Mouse (Mus musculus): ENCODE results near the gene Gpr179.
"Not testable (repeated sequence)": the region's sequence is repeated elsewhere in the genome, so short reads cannot be mapped to it uniquely, and the experiment has no call there.

Gene Gpr179

GRCm38 (mm10) chr11:97354646-97355045 is 2.8 kb upstream of the Gpr179 start:
- no peak for DNase-seq

GRCm38 (mm10) chr11:97352935-97353597 is 1.2 kb upstream of the Gpr179 start:
- no peak for DNase-seq

DNA sequence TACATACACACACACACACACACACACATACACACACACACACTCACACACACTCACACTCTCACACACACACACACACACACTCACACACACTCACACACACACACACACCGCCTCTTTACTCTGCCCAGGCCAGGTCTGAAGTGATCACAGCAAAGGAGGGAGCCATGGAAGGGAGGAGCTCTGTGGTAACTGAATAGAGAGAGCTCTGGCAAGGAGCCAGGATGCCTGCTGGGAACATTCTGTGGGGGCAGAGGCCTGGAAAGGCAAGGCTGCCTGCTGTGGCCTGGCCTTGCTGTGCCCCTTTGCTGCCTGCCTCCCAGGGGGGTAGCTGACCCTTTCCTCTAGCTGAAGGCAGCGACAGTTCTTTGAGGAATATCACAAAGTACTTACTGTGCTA is 1.8 kb downstream of the Gpr179 start:
- peak; percentile 78 for DNase-seq

DNA sequence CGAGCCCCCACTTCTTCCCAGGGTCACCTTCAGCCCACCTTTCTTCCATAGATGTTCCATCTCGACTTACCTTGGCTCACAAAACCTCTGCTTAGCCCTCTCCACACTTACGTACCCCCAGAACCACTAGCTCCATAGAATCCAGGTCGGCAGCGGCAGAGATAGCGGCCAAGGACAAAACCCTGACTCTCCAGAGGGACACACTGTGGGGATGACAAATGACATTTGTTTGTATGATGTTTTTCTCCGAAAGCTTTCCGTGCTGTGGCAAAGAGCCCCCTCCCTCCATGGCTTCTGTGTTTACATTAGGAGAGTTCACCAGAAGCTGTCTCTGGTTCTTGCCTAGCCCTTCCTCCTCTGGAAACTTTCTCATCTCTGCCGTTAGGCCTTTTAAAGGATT is 4.6 kb downstream of the Gpr179 start:
- DNase-seq, result no peak

GRCm38 (mm10) chr11:97346383-97346782 is 5.5 kb downstream of the Gpr179 start:
- DNase-seq, result no peak

GRCm38 (mm10) chr11:97345446-97345845 is 6.4 kb downstream of the Gpr179 start:
- DNase-seq, result no peak

GRCm38 (mm10) chr11:97343619-97344018 is 8.3 kb downstream of the Gpr179 start:
- peak; percentile 50 for DNase-seq

- DNase-seq, result no peak
Measured at GRCm38 (mm10) chr11:97343175-97343574, 8.7 kb downstream of the Gpr179 start.

GRCm38 (mm10) chr11:97338977-97339315 is 12.9 kb downstream of the Gpr179 start:
- peak; percentile 79 for DNase-seq

GRCm38 (mm10) chr11:97338302-97338976 is 13.4 kb downstream of the Gpr179 start:
- no peak for DNase-seq

DNA sequence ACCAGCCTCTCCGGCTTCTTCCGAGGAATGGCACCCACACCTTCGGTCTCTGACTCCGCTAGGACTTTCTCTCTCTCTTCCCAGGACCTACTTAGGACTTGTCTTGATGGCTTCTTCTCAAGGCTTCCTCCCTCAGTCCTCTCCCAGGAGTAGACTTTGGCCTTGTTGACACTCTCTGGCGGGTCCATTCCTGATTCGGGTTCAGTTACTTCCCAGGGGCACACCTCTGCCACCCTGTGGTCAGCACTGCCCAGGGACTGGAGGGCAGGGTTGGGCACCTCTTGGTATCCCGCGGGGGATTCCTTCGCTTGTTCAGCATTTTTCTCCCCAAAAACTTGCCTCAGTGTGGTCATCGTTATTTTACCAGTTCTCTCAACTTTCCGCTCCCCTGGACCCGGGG is 14.5 kb downstream of the Gpr179 start:
- DNase-seq, result peak; percentile 34

GRCm38 (mm10) chr11:97336751-97337345 is 15.0 kb downstream of the Gpr179 start:
- DNase-seq, result no peak

DNA sequence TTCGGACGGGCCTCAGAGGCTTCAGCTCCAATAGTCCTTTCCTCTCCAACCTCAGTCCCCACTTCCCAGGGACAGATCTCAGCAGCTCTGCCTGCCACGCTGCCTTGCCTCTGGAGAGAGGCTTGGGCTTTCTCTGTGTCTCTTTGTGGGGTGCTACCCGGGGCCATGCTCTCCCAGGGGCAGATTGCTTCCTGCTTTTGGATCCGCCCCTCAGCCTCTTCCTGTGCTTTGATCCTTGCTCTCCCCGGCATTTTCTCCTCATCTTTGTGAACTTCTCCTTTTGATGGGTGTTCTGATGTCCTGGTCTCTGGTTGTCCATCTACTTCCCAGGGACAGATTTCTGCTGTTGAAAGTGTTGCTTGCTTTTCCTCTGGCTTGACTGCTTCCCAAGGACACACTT is 15.6 kb downstream of the Gpr179 start:
- no peak for DNase-seq

DNA sequence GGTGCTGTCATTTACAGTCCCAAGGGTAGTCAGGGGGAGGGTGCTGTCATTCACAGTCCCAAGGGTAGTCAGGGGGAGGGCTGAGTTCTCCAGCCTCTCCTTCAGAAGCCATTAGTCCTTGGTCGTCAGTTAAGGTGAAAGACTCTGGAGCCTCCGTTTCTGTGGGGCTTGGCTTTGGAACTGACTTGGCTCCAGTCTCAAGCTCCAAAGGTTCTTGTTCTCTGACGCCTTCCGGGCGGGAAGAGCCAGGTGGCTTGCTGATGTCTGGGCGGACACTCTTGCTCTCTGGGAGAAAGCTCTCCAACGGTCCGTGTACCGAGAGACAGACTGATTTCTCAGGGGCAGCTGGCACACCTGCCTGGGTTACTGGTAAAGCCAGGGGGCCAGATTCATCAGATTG is 17.5 kb downstream of the Gpr179 start:
- no peak for DNase-seq

GRCm38 (mm10) chr11:97333896-97334295 is 18.0 kb downstream of the Gpr179 start:
- no peak for DNase-seq

GRCm38 (mm10) chr11:97333044-97333443 is 18.8 kb downstream of the Gpr179 start:
- DNase-seq, result peak; percentile 44

DNA sequence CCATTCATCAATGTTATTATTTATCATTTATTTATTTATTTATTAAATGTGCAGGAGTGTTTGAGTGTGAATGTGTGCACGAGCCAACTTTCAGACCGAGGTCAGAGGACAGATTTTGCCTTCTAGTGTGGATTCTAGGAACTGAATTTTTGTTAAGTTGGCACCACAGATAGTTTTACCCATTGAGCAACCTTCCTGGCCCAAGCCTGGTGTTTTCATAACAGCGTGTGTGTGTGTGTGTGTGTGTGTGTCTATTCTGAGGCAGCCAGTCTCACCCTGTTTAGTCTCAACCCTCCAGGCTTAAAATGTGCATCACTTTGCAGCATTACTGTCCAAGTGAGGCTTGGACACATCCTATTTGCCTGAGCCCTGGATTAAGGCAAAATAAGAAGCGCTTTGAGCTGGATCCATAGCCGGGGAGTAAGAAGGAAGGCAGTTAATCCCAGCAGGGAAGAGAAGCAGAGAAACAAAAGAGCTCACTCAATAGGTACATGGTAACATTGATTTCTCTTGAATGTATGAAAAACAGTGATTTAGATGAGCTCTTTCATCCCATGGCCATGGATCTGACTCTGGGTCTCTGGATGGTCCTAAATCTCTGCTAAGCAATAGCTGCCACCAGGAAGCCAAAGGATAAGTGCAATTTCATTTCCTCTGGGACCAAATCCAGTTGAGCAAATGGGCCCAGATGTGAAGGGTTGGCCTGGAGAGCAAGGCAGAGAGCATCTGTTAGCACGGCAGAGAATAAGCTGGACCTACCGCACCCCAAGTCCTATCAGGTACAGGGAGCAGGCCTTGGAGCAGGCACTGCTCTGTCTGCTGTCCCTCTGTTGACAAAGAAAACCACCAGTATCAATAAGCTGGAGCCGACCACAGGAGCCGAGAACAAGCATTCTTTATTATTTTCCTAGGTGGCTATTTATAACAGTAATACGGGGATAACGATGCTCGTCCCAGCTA is 20.4 kb downstream of the Gpr179 start:
- DNase-seq, result no peak

GRCm38 (mm10) chr11:97330315-97330714 is 21.6 kb downstream of the Gpr179 start:
- no peak for DNase-seq

- peak; percentile 66 for DNase-seq
Measured at GRCm38 (mm10) chr11:97328148-97328547, 23.7 kb downstream of the Gpr179 start.

DNA sequence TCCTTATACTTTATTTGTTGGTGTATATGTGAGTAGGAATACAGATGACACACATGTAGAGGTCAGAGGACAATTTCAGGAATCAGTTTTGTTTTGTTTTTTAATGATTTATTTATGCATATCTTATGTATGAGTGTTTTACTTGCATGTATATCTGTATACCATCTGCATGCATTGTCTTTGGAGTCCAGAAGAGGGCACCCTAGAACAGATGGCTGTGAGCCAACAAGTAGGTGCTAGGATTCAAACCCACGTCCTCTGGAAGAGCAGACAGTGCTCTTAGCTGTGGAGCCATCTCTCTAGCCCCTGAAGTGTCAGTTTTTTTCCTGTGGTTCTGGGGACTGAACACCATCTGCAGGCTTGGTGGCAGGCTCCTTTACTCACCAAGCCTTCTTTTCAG is 26.7 kb downstream of the Gpr179 start:
- DNase-seq, result no peak

- not testable (repeated sequence) for DNase-seq
Measured at GRCm38 (mm10) chr11:97321894-97322600, 29.8 kb downstream of the Gpr179 start.

GRCm38 (mm10) chr11:97321197-97321596 is 30.7 kb downstream of the Gpr179 start:
- DNase-seq, result no peak
